Mouse (Mus musculus) bone marrow, adult 2 months (tissue): Measurements from ENCODE around the gene Gna13.
A peak's percentile ranks its signal among the peaks of the same experiment; 100 is the strongest.

Source experiments
- CTCF ChIP-seq: fragments of 200-500 bp; IDR thresholded peaks from 2 replicates; pipeline ENCODE4 v1.5.1; 2011; ENCODE audit warnings: low read length, control low read depth; ENCODE audit not compliant: control insufficient read depth, insufficient read depth
- POLR2A ChIP-seq: fragments of 200-500 bp; IDR thresholded peaks from 2 replicates; pipeline ENCODE4 v1.6.1; 2011; ENCODE audit warnings: low read depth, mild to moderate bottlenecking, control low read depth, low read length, borderline replicate concordance; ENCODE audit not compliant: control insufficient read depth

GRCm38 (mm10) chr11:109419961-109420566 lies 57.4 kb downstream of the Gna13 start:
- TF ChIP-seq CTCF (peak; percentile 23; the same call in 1 of the 2 replicates), POLR2A (no peak)
